Mouse (Mus musculus) adrenal gland, postnatal 10 days (tissue): ENCODE results near the gene Ntpcr. TPM values are rescaled to one million over a fixed set of nuclear protein-coding genes. Genes with fewer than 3 reads are reported as not detected.
A peak's percentile ranks its signal among the peaks of the same experiment; 100 is the strongest.

Experiments used
- DNase-seq: peaks from one replicate; pipeline ENCODE4 v3.0.0; 2021; ENCODE audit warnings: mixed read lengths
- total RNA-seq, 2 experiments: library from RNA; stranded (reverse); gene quantifications; 2 replicates each; pipeline ENCODE4 v1.2.3; 2021

Ntpcr gene
- total RNA-seq, 2 experiments from 2014 or later = 14.4 to 16.8 TPM

GRCm38 (mm10) chr8:125725037-125725820 lies 4.5 kb upstream of the Ntpcr start:
- no peak for DNase-seq

GRCm38 (mm10) chr8:125726143-125726542 lies 3.6 kb upstream of the Ntpcr start:
- DNase-seq = no peak

GRCm38 (mm10) chr8:125726986-125727385 lies 2.8 kb upstream of the Ntpcr start:
- DNase-seq = no peak

- DNase-seq = no peak
These were observed 2.0 kb upstream of the Ntpcr start for GRCm38 (mm10) chr8:125727797-125728196.

- peak; percentile 94 for DNase-seq
These were observed 4.5 kb downstream of the Ntpcr start for GRCm38 (mm10) chr8:125733964-125734956.

- no peak for DNase-seq
These were observed 9.2 kb downstream of the Ntpcr start for GRCm38 (mm10) chr8:125738956-125739355.

- no peak for DNase-seq
These were observed 10.9 kb downstream of the Ntpcr start for GRCm38 (mm10) chr8:125740655-125741054.

GRCm38 (mm10) chr8:125741377-125741776 lies 11.6 kb downstream of the Ntpcr start:
- DNase-seq = no peak

GRCm38 (mm10) chr8:125741855-125742254 lies 12.1 kb downstream of the Ntpcr start:
- no peak for DNase-seq

- peak; percentile 26 for DNase-seq
These were observed 12.6 kb downstream of the Ntpcr start for GRCm38 (mm10) chr8:125742406-125742805.

GRCm38 (mm10) chr8:125744914-125745576 lies 15.3 kb downstream of the Ntpcr start:
- DNase-seq = no peak

- DNase-seq = peak; percentile 50
These were observed 17.6 kb downstream of the Ntpcr start for GRCm38 (mm10) chr8:125747390-125747789.

GRCm38 (mm10) chr8:125750846-125751245 lies 21.1 kb downstream of the Ntpcr start:
- DNase-seq = no peak

- DNase-seq = no peak
These were observed 26.1 kb downstream of the Ntpcr start for GRCm38 (mm10) chr8:125755896-125756295.

GRCm38 (mm10) chr8:125756391-125757105 lies 26.8 kb downstream of the Ntpcr start:
- peak; percentile 26 for DNase-seq

GRCm38 (mm10) chr8:125757106-125757496 lies 27.3 kb downstream of the Ntpcr start:
- DNase-seq = no peak

- DNase-seq = peak; percentile 48
These were observed 29.3 kb downstream of the Ntpcr start for GRCm38 (mm10) chr8:125759022-125759421.

GRCm38 (mm10) chr8:125763066-125763786 lies 33.5 kb downstream of the Ntpcr start:
- DNase-seq = no peak

- no peak for DNase-seq
These were observed 38.3 kb downstream of the Ntpcr start for GRCm38 (mm10) chr8:125768079-125768478.

GRCm38 (mm10) chr8:125772300-125772699 lies 42.5 kb downstream of the Ntpcr start:
- no peak for DNase-seq

GRCm38 (mm10) chr8:125773281-125773803 lies 43.6 kb downstream of the Ntpcr start:
- DNase-seq = no peak
